Mouse (Mus musculus) heart, embryonic 13.5 days (tissue): ENCODE measurements around the gene Tekt3. TPM values are rescaled to one million over a fixed set of nuclear protein-coding genes. Genes with fewer than 3 reads are reported as not detected.

ENCODE experiments used
- ATAC-seq: fragments of 200-750 bp; cut with Nextera tagmentation; 2 replicates; pipeline ENCODE4 v1.8.0; 2017; ENCODE audit warnings: moderate TSS enrichment; ENCODE audit not compliant: insufficient number of reproducible peaks, low FRiP score, low TSS enrichment; ENCODE audit errors: extremely low read depth
- H3K27ac ChIP-seq: fragments of 300-500 bp; sonication (generic); replicated peaks from 2 replicates; pipeline ENCODE4 v1.5.1; 2015; ENCODE audit warnings: moderate library complexity, mild to moderate bottlenecking, inconsistent platforms
- H3K27me3 ChIP-seq: fragments of 300-500 bp; sonication (generic); replicated peaks from 2 replicates; pipeline ENCODE4 v1.6.1; 2015; ENCODE audit warnings: mild to moderate bottlenecking, inconsistent platforms
- H3K36me3 ChIP-seq: fragments of 300-500 bp; sonication (generic); 2 replicates; pipeline ENCODE4 v1.6.1; 2015; ENCODE audit warnings: mild to moderate bottlenecking, inconsistent platforms
- H3K4me1 ChIP-seq: fragments of 300-500 bp; sonication (generic); 2 replicates; pipeline ENCODE4 v1.6.1; 2015; ENCODE audit warnings: inconsistent platforms
- H3K4me2 ChIP-seq: fragments of 300-500 bp; sonication (generic); 2 replicates; pipeline ENCODE4 v1.6.1; 2015; ENCODE audit warnings: inconsistent platforms, mild to moderate bottlenecking, moderate library complexity
- H3K4me3 ChIP-seq: fragments of 300-500 bp; sonication (generic); 2 replicates; pipeline ENCODE4 v1.5.1; 2015; ENCODE audit warnings: moderate library complexity, mild to moderate bottlenecking, inconsistent platforms
- H3K9ac ChIP-seq: fragments of 300-500 bp; sonication (generic); 2 replicates; pipeline ENCODE4 v1.6.1; 2015; ENCODE audit warnings: inconsistent platforms, mild to moderate bottlenecking, moderate library complexity
- H3K9me3 ChIP-seq: fragments of 300-500 bp; sonication (generic); 2 replicates; pipeline ENCODE4 v1.6.1; 2016; ENCODE audit warnings: inconsistent platforms
- WGBS: fragments of 180-500 bp; shearing (Covaris S2); methylation state at CpG from one replicate; pipeline ENCODE4 v1.1.7; 2015; ENCODE audit warnings: mixed read lengths; 5-methylcytosine and 5-hydroxymethylcytosine counted together
- polyA plus RNA-seq: library from polyadenylated mRNA; unstranded; fragments of >200 nt; fragmentation: Nextera tagmentation; extraction: Ambion mirVana; gene quantifications from 2 replicates; pipeline ENCODE4 v1.2.1, GENCODE M21; 2015

Gene Tekt3
- polyA plus RNA-seq, 1 experiment from 2014 or later = not detected

GRCm38 (mm10) chr11:63066526-63066925 lies 5.1 kb downstream of the Tekt3 start:
- no peaks in the 10 kb centered on the region for H3K36me3 ChIP-seq

GRCm38 (mm10) chr11:63070081-63070480 lies 8.6 kb downstream of the Tekt3 start:
- WGBS = 86% methylated on average over 17 of the region's 17 CpGs
- no peak overlapping the region for H3K4me3 ChIP-seq
- H3K9me3 ChIP-seq = no peaks in the 10 kb centered on the region
- no peak overlapping the region for H3K27ac ChIP-seq
- no peaks in the 10 kb centered on the region for H3K36me3 ChIP-seq
- no peak for ATAC-seq
- no peaks in the 10 kb centered on the region for H3K27me3 ChIP-seq
- no peak overlapping the region for H3K4me2 ChIP-seq
- H3K4me1 ChIP-seq = 0 out of 2 replicates have a peak, but pooled peaks cover 4% of the 10 kb centered on the region
- H3K9ac ChIP-seq = no peak overlapping the region

More at GRCm38 (mm10) chr11:63066526-63066925, 5.1 kb downstream of the Tekt3 start:
- Histone ChIP-seq H3K27me3 (peaks cover 3% of the 10 kb centered on the region; the same call in 1 of the 2 replicates), H3K4me1 (no peaks in the 10 kb centered on the region), H3K9ac (no peak overlapping the region), H3K4me3 (no peak overlapping the region), H3K9me3 (no peaks in the 10 kb centered on the region), H3K4me2 (no peak overlapping the region), H3K27ac (no peak overlapping the region)
- ATAC-seq = no peak
- WGBS = 67% methylated on average over 1 of the region's 1 CpGs

- H3K27ac ChIP-seq = no peak overlapping the region
- H3K4me3 ChIP-seq = no peak overlapping the region
- no peaks in the 10 kb centered on the region for H3K4me1 ChIP-seq
- 69% methylated on average over 3 of the region's 3 CpGs for WGBS
- no peak overlapping the region for H3K9ac ChIP-seq
- no peaks in the 10 kb centered on the region for H3K36me3 ChIP-seq
- no peaks in the 10 kb centered on the region for H3K27me3 ChIP-seq
- peaks cover 7% of the 10 kb centered on the region for H3K9me3 ChIP-seq
- no peak for ATAC-seq
- no peak overlapping the region for H3K4me2 ChIP-seq
Observed at GRCm38 (mm10) chr11:63084536-63084935, 23.1 kb downstream of the Tekt3 start.

- WGBS = 83% methylated on average over 6 of the region's 6 CpGs
Observed at GRCm38 (mm10) chr11:63088672-63089071, 27.2 kb downstream of the Tekt3 start.

DNA sequence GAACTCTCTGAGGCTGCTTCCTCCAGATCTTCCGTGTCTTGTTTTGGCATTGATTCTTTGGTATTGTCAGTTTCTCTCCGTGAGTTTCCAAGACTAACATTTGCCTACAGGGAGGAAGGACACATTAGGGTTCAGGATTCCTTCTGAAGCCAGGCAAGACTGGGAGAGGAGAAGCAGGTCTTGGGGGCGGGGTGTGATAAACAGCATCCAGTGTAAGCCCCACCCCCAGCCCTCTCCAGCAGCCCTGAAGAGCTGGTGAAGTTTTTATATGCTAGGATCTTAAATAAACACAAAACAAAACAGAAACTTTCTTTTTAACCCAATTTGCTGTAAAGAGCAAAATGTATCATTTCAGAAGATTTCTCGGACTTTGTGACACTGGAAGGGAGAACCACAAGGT lies 28.8 kb downstream of the Tekt3 start:
- Histone ChIP-seq H3K36me3 (no peaks in the 10 kb centered on the region), H3K27ac (no peak overlapping the region), H3K9me3 (no peaks in the 10 kb centered on the region), H3K4me1 (peaks cover 8% of the 10 kb centered on the region), H3K4me3 (no peak overlapping the region), H3K4me2 (no peak overlapping the region), H3K9ac (no peak overlapping the region), H3K27me3 (no peaks in the 10 kb centered on the region)
- WGBS = 33% methylated on average over 4 of the region's 4 CpGs
- no peak for ATAC-seq

More at GRCm38 (mm10) chr11:63088672-63089071, 27.2 kb downstream of the Tekt3 start:
- Histone ChIP-seq H3K9ac (no peak overlapping the region), H3K9me3 (peaks cover 7% of the 10 kb centered on the region), H3K4me2 (no peak overlapping the region), H3K27ac (no peak overlapping the region), H3K27me3 (no peaks in the 10 kb centered on the region), H3K4me1 (peaks cover 8% of the 10 kb centered on the region), H3K4me3 (no peak overlapping the region), H3K36me3 (no peaks in the 10 kb centered on the region)
- no peak for ATAC-seq

GRCm38 (mm10) chr11:63090986-63091385 lies 29.5 kb downstream of the Tekt3 start:
- Histone ChIP-seq H3K4me2 (no peak overlapping the region), H3K9me3 (no peaks in the 10 kb centered on the region), H3K27ac (no peak overlapping the region), H3K4me3 (no peak overlapping the region), H3K4me1 (peaks cover 8% of the 10 kb centered on the region), H3K9ac (no peak overlapping the region), H3K27me3 (no peaks in the 10 kb centered on the region), H3K36me3 (no peaks in the 10 kb centered on the region)
- no peak for ATAC-seq
- WGBS = 80% methylated on average over 6 of the region's 6 CpGs

GRCm38 (mm10) chr11:63092271-63092670 lies 30.8 kb downstream of the Tekt3 start:
- Histone ChIP-seq H3K27ac (no peak overlapping the region), H3K9ac (no peak overlapping the region), H3K27me3 (no peaks in the 10 kb centered on the region), H3K4me2 (no peak overlapping the region), H3K36me3 (no peaks in the 10 kb centered on the region), H3K4me3 (no peak overlapping the region), H3K4me1 (peaks cover 8% of the 10 kb centered on the region), H3K9me3 (no peaks in the 10 kb centered on the region)
- ATAC-seq = no peak
- WGBS = 68% methylated on average over 5 of the region's 5 CpGs

DNA sequence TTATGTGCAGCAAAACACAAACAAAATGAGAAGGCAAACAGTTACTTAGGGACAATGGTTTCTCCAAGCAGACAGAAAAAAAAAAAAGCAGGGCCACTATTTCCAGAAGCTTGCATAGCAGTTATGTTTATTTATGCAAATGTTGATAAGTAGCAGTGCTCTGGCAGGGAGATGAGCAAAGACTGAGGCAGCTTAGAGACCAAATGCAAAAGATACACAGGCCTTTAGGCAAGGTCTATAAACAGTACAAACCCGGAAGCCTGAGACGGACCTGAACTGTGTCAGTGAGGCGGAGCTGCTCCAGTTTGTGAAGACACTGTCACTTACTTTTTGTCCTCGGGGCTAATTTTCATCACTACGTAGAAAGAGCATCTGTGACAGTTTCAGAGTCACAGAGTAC lies 32.1 kb downstream of the Tekt3 start:
- no peak for ATAC-seq
- no peaks in the 10 kb centered on the region for H3K36me3 ChIP-seq
- no peak overlapping the region for H3K4me3 ChIP-seq
- H3K9ac ChIP-seq = no peak overlapping the region
- H3K4me1 ChIP-seq = peaks cover 8% of the 10 kb centered on the region
- H3K4me2 ChIP-seq = no peak overlapping the region
- no peaks in the 10 kb centered on the region for H3K27me3 ChIP-seq
- no peak overlapping the region for H3K27ac ChIP-seq
- 65% methylated on average over 5 of the region's 5 CpGs for WGBS
- H3K9me3 ChIP-seq = no peaks in the 10 kb centered on the region

DNA sequence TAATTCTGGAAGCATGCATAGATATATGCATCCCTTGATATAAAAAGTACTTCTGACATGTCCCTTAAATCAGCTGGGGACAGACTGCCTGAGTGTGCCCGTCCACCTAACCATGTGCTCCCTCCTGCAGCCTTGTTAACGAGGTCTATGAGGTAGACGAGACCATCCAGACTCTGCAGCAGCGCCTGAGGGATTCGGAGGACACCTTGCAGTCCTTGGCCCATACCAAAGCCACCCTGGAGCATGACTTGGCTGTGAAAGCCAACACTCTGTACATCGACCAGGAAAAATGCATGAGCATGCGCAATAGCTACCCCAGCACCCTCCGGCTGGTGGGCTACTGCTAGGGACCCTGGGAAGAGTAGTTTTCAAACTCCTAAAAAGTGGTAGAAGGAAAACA lies 33.0 kb downstream of the Tekt3 start:
- Histone ChIP-seq H3K9me3 (no peaks in the 10 kb centered on the region), H3K27ac (no peak overlapping the region), H3K9ac (no peak overlapping the region), H3K4me3 (no peak overlapping the region), H3K4me2 (no peak overlapping the region), H3K36me3 (no peaks in the 10 kb centered on the region), H3K27me3 (no peaks in the 10 kb centered on the region), H3K4me1 (peaks cover 8% of the 10 kb centered on the region)
- 76% methylated on average over 8 of the region's 8 CpGs for WGBS
- ATAC-seq = no peak

GRCm38 (mm10) chr11:63098016-63098415 lies 36.6 kb downstream of the Tekt3 start:
- ATAC-seq = no peak
- no peaks in the 10 kb centered on the region for H3K36me3 ChIP-seq
- no peak overlapping the region for H3K27ac ChIP-seq
- WGBS = 77% methylated on average over 3 of the region's 3 CpGs
- H3K9ac ChIP-seq = no peak overlapping the region
- no peaks in the 10 kb centered on the region for H3K9me3 ChIP-seq
- no peak overlapping the region for H3K4me3 ChIP-seq
- no peak overlapping the region for H3K4me2 ChIP-seq
- no peaks in the 10 kb centered on the region for H3K27me3 ChIP-seq
- no peaks in the 10 kb centered on the region for H3K4me1 ChIP-seq

- Histone ChIP-seq H3K27me3 (no peaks in the 10 kb centered on the region), H3K4me1 (0 out of 2 replicates have a peak, but pooled peaks cover 3% of the 10 kb centered on the region), H3K4me2 (no peak overlapping the region), H3K36me3 (no peaks in the 10 kb centered on the region), H3K27ac (no peak overlapping the region), H3K9ac (no peak overlapping the region), H3K9me3 (no peaks in the 10 kb centered on the region), H3K4me3 (no peak overlapping the region)
- 66% methylated on average over 3 of the region's 3 CpGs for WGBS
- ATAC-seq = no peak
Observed at GRCm38 (mm10) chr11:63099390-63099789, 37.9 kb downstream of the Tekt3 start.

GRCm38 (mm10) chr11:63103256-63103655 lies 41.8 kb downstream of the Tekt3 start:
- Histone ChIP-seq H3K27ac (no peak overlapping the region), H3K36me3 (no peaks in the 10 kb centered on the region), H3K27me3 (no peaks in the 10 kb centered on the region), H3K9ac (no peak overlapping the region), H3K4me2 (no peak overlapping the region), H3K4me1 (peaks cover 10% of the 10 kb centered on the region), H3K4me3 (no peak overlapping the region), H3K9me3 (no peaks in the 10 kb centered on the region)
- ATAC-seq = no peak
- 59% methylated on average over 7 of the region's 7 CpGs for WGBS
